Mouse (Mus musculus) intestine, embryonic 15.5 days (tissue): Measurements from ENCODE around the gene Paxip1. TPM values are rescaled to one million over a fixed set of nuclear protein-coding genes. Genes with fewer than 3 reads are reported as not detected.
A peak's percentile ranks its signal among the peaks of the same experiment; 100 is the strongest.

Source experiments
- ATAC-seq: fragments of 200-750 bp; cut with Nextera tagmentation; 2 replicates; pipeline ENCODE4 v1.8.0; 2017; ENCODE audit warnings: moderate TSS enrichment, moderate library complexity
- H3K27ac ChIP-seq: fragments of 300-500 bp; sonication (generic); 2 replicates; pipeline ENCODE4 v1.5.1; 2015; ENCODE audit warnings: mild to moderate bottlenecking, inconsistent platforms
- H3K27me3 ChIP-seq: fragments of 300-500 bp; sonication (generic); replicated peaks from 2 replicates; pipeline ENCODE4 v1.6.1; 2015; ENCODE audit warnings: inconsistent platforms
- H3K36me3 ChIP-seq: fragments of 300-500 bp; sonication (generic); 2 replicates; pipeline ENCODE4 v1.6.1; 2015; ENCODE audit warnings: inconsistent platforms
- H3K4me1 ChIP-seq: fragments of 300-500 bp; sonication (generic); replicated peaks from 2 replicates; pipeline ENCODE4 v1.6.1; 2015; ENCODE audit warnings: inconsistent platforms
- H3K4me2 ChIP-seq: fragments of 300-500 bp; sonication (generic); replicated peaks from 2 replicates; pipeline ENCODE4 v1.6.1; 2015; ENCODE audit warnings: mild to moderate bottlenecking, inconsistent platforms
- H3K4me3 ChIP-seq: fragments of 300-500 bp; sonication (generic); replicated peaks from 2 replicates; pipeline ENCODE4 v1.5.1; 2015; ENCODE audit warnings: inconsistent platforms
- H3K9ac ChIP-seq: fragments of 300-500 bp; sonication (generic); 2 replicates; pipeline ENCODE4 v1.6.1; 2015; ENCODE audit warnings: inconsistent platforms
- H3K9me3 ChIP-seq: fragments of 300-500 bp; sonication (generic); 2 replicates; pipeline ENCODE4 v1.6.1; 2016; ENCODE audit warnings: inconsistent platforms
- WGBS: fragments of 180-500 bp; shearing (Covaris S2); methylation state at CpG from one replicate; pipeline ENCODE4 v1.1.7; 2015; 5-methylcytosine and 5-hydroxymethylcytosine counted together
- polyA plus RNA-seq: library from polyadenylated mRNA; unstranded; fragments of >200 nt; fragmentation: Nextera tagmentation; extraction: Ambion mirVana; gene quantifications from 2 replicates; pipeline ENCODE4 v1.2.1, GENCODE M21; 2015

The Paxip1 gene
- polyA plus RNA-seq, 1 experiment from 2014 or later = 29.6 TPM

- Histone ChIP-seq H3K9ac (peak overlapping the region; percentile 83), H3K4me2 (peak overlapping the region; percentile 65), H3K36me3 (peaks cover 20% of the 10 kb centered on the region), H3K4me3 (peak overlapping the region; percentile 77), H3K27ac (peak overlapping the region; percentile 93), H3K4me1 (peaks cover 11% of the 10 kb centered on the region; the same call in 1 of the 2 replicates), H3K27me3 (no peaks in the 10 kb centered on the region), H3K9me3 (no peaks in the 10 kb centered on the region)
- no peak for ATAC-seq
- 23% methylated on average over 21 of the region's 21 CpGs for WGBS
These were observed 1.2 kb downstream of the Paxip1 start for GRCm38 (mm10) chr5:27790086-27790909.

- H3K9me3 ChIP-seq = no peaks in the 10 kb centered on the region
- no peak for ATAC-seq
- no peak overlapping the region for H3K27ac ChIP-seq
- H3K4me1 ChIP-seq = peaks cover 11% of the 10 kb centered on the region; the same call in 1 of the 2 replicates
- no peak overlapping the region for H3K4me3 ChIP-seq
- no peaks in the 10 kb centered on the region for H3K27me3 ChIP-seq
- WGBS = 71% methylated on average over 10 of the region's 10 CpGs
- peak overlapping the region; percentile 83 for H3K9ac ChIP-seq
- peaks cover 20% of the 10 kb centered on the region for H3K36me3 ChIP-seq
- H3K4me2 ChIP-seq = peak overlapping the region; percentile 65
These were observed 1.9 kb downstream of the Paxip1 start for GRCm38 (mm10) chr5:27789586-27789985.

- no peak overlapping the region for H3K4me3 ChIP-seq
- no peaks in the 10 kb centered on the region for H3K27me3 ChIP-seq
- ATAC-seq = no peak
- H3K27ac ChIP-seq = no peak overlapping the region
- peaks cover 31% of the 10 kb centered on the region for H3K36me3 ChIP-seq
- no peak overlapping the region for H3K9ac ChIP-seq
- no peak overlapping the region for H3K4me2 ChIP-seq
- 93% methylated on average over 9 of the region's 9 CpGs for WGBS
- H3K4me1 ChIP-seq = no peaks in the 10 kb centered on the region
- no peaks in the 10 kb centered on the region for H3K9me3 ChIP-seq
These were observed 8.1 kb downstream of the Paxip1 start for GRCm38 (mm10) chr5:27783381-27783780.

- Histone ChIP-seq H3K36me3 (peaks cover 26% of the 10 kb centered on the region), H3K27ac (no peak overlapping the region), H3K4me3 (no peak overlapping the region), H3K9me3 (no peaks in the 10 kb centered on the region), H3K9ac (no peak overlapping the region), H3K4me1 (no peaks in the 10 kb centered on the region), H3K4me2 (no peak overlapping the region), H3K27me3 (no peaks in the 10 kb centered on the region)
- ATAC-seq = no peak
- WGBS = 82% methylated on average over 5 of the region's 5 CpGs
These were observed 23.5 kb downstream of the Paxip1 start for GRCm38 (mm10) chr5:27767948-27768347.

GRCm38 (mm10) chr5:27765780-27766179, 25.7 kb downstream of the Paxip1 start:
- no peaks in the 10 kb centered on the region for H3K9me3 ChIP-seq
- no peak overlapping the region for H3K27ac ChIP-seq
- no peak overlapping the region for H3K4me2 ChIP-seq
- H3K4me1 ChIP-seq = no peaks in the 10 kb centered on the region
- no peaks in the 10 kb centered on the region for H3K27me3 ChIP-seq
- ATAC-seq = no peak
- peaks cover 28% of the 10 kb centered on the region for H3K36me3 ChIP-seq
- no peak overlapping the region for H3K9ac ChIP-seq
- no peak overlapping the region for H3K4me3 ChIP-seq
- 88% methylated on average over 4 of the region's 4 CpGs for WGBS

- no peaks in the 10 kb centered on the region for H3K27me3 ChIP-seq
- no peaks in the 10 kb centered on the region for H3K4me1 ChIP-seq
- H3K9ac ChIP-seq = no peak overlapping the region
- no peak overlapping the region for H3K4me3 ChIP-seq
- H3K4me2 ChIP-seq = no peak overlapping the region
- peaks cover 26% of the 10 kb centered on the region for H3K36me3 ChIP-seq
- H3K9me3 ChIP-seq = no peaks in the 10 kb centered on the region
- ATAC-seq = no peak
- 91% methylated on average over 1 of the region's 1 CpGs for WGBS
- H3K27ac ChIP-seq = no peak overlapping the region
These were observed 46.5 kb downstream of the Paxip1 start for GRCm38 (mm10) chr5:27744944-27745343.

- Histone ChIP-seq H3K27ac (no peak overlapping the region), H3K4me1 (no peaks in the 10 kb centered on the region), H3K4me2 (no peak overlapping the region), H3K9ac (no peak overlapping the region), H3K9me3 (no peaks in the 10 kb centered on the region), H3K4me3 (no peak overlapping the region), H3K27me3 (no peaks in the 10 kb centered on the region), H3K36me3 (peaks cover 11% of the 10 kb centered on the region)
- WGBS = 78% methylated on average over 6 of the region's 6 CpGs
- no peak for ATAC-seq
These were observed 52.3 kb downstream of the Paxip1 start for GRCm38 (mm10) chr5:27739216-27739615.

- no peak overlapping the region for H3K27ac ChIP-seq
- no peak overlapping the region for H3K4me2 ChIP-seq
- no peaks in the 10 kb centered on the region for H3K4me1 ChIP-seq
- H3K36me3 ChIP-seq = peaks cover under 1% of the 10 kb centered on the region; the same call in 1 of the 2 replicates
- no peaks in the 10 kb centered on the region for H3K9me3 ChIP-seq
- H3K9ac ChIP-seq = no peak overlapping the region
- no peak overlapping the region for H3K4me3 ChIP-seq
- H3K27me3 ChIP-seq = no peaks in the 10 kb centered on the region
- ATAC-seq = peak; percentile 75
- WGBS = 13% methylated on average over 3 of the region's 3 CpGs
These were observed 54.3 kb downstream of the Paxip1 start for GRCm38 (mm10) chr5:27737168-27737567.

GRCm38 (mm10) chr5:27732288-27732868, 59.1 kb downstream of the Paxip1 start:
- H3K27me3 ChIP-seq = no peaks in the 10 kb centered on the region
- 79% methylated on average over 5 of the region's 5 CpGs for WGBS
- H3K4me1 ChIP-seq = no peaks in the 10 kb centered on the region
- H3K4me2 ChIP-seq = no peak overlapping the region
- H3K27ac ChIP-seq = no peak overlapping the region
- no peak for ATAC-seq
- no peaks in the 10 kb centered on the region for H3K9me3 ChIP-seq
- no peak overlapping the region for H3K4me3 ChIP-seq
- H3K36me3 ChIP-seq = no peaks in the 10 kb centered on the region
- no peak overlapping the region for H3K9ac ChIP-seq

- H3K9ac ChIP-seq = no peak overlapping the region
- no peak overlapping the region for H3K27ac ChIP-seq
- H3K4me3 ChIP-seq = no peak overlapping the region
- ATAC-seq = no peak
- no peaks in the 10 kb centered on the region for H3K27me3 ChIP-seq
- H3K4me2 ChIP-seq = no peak overlapping the region
- WGBS = 61% methylated on average over 1 of the region's 1 CpGs
- no peaks in the 10 kb centered on the region for H3K4me1 ChIP-seq
- no peaks in the 10 kb centered on the region for H3K9me3 ChIP-seq
- no peaks in the 10 kb centered on the region for H3K36me3 ChIP-seq
These were observed 60.1 kb downstream of the Paxip1 start for GRCm38 (mm10) chr5:27731392-27731791.

GRCm38 (mm10) chr5:27730666-27731065, 60.8 kb downstream of the Paxip1 start:
- no peak overlapping the region for H3K4me2 ChIP-seq
- H3K36me3 ChIP-seq = no peaks in the 10 kb centered on the region
- H3K4me1 ChIP-seq = no peaks in the 10 kb centered on the region
- H3K27me3 ChIP-seq = no peaks in the 10 kb centered on the region
- WGBS = 54% methylated on average over 5 of the region's 5 CpGs
- H3K4me3 ChIP-seq = no peak overlapping the region
- H3K9me3 ChIP-seq = no peaks in the 10 kb centered on the region
- no peak overlapping the region for H3K9ac ChIP-seq
- H3K27ac ChIP-seq = no peak overlapping the region
- no peak for ATAC-seq

- ATAC-seq = no peak
- H3K4me1 ChIP-seq = no peaks in the 10 kb centered on the region
- no peak overlapping the region for H3K27ac ChIP-seq
- H3K27me3 ChIP-seq = no peaks in the 10 kb centered on the region
- H3K9ac ChIP-seq = no peak overlapping the region
- WGBS = 29% methylated on average over 2 of the region's 2 CpGs
- H3K36me3 ChIP-seq = no peaks in the 10 kb centered on the region
- H3K4me2 ChIP-seq = no peak overlapping the region
- no peaks in the 10 kb centered on the region for H3K9me3 ChIP-seq
- H3K4me3 ChIP-seq = no peak overlapping the region
These were observed 67.0 kb downstream of the Paxip1 start for GRCm38 (mm10) chr5:27724460-27724859.

- 68% methylated on average over 2 of the region's 2 CpGs for WGBS
- H3K4me1 ChIP-seq = no peaks in the 10 kb centered on the region
- no peak overlapping the region for H3K27ac ChIP-seq
- no peaks in the 10 kb centered on the region for H3K27me3 ChIP-seq
- no peaks in the 10 kb centered on the region for H3K36me3 ChIP-seq
- H3K9me3 ChIP-seq = no peaks in the 10 kb centered on the region
- ATAC-seq = no peak
- no peak overlapping the region for H3K9ac ChIP-seq
- H3K4me2 ChIP-seq = no peak overlapping the region
- no peak overlapping the region for H3K4me3 ChIP-seq
These were observed 72.2 kb downstream of the Paxip1 start for GRCm38 (mm10) chr5:27719311-27719710.
